Mouse (Mus musculus): ENCODE results near the gene Odf3l1. TPM values are rescaled to one million over a fixed set of nuclear protein-coding genes. Genes with fewer than 3 reads are reported as not detected.

Gene Odf3l1
- polyA plus RNA-seq, 1 experiment from 2014 or later, result 1.3 TPM

DNA sequence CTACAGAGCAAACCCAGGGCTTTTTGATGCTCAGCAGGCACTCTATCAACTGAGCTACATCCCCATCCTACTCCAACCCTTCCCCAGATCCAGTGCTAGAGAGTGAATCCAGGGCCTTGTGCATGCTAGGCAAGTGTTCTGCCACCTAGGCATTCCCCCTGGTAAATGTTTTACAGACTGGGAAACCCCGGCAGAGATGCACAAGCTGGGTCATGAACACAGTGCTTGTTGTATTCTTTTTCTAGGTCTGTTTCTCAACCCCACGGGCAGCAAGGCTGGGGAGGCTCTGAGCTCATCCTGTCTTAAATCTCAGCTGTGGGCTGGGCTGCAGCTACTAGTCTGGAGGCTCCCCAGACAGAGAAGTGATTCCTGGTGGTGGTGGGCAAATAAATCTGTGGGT is 1.6 kb downstream of the Odf3l1 start:
- Histone ChIP-seq H3K4me3 (replicated peaks) (no peak overlapping the region), H3K27ac (0 out of 2 replicates have a peak overlapping the region, but pooled peaks have one; percentile 4), H3K4me1 (replicated peaks) (peaks cover 50% of the 10 kb centered on the region), H3K27me3 (replicated peaks) (no peaks in the 10 kb centered on the region), H3K9me3 (no peaks in the 10 kb centered on the region), H3K4me2 (replicated peaks) (no peak overlapping the region), H3K36me3 (no peaks in the 10 kb centered on the region), H3K9ac (no peak overlapping the region)
- 16% methylated on average over 2 of the region's 2 CpGs for WGBS
- no peak for ATAC-seq

GRCm38 (mm10) chr9:56860486-56861269 is 3.8 kb downstream of the Odf3l1 start:
- no peaks in the 10 kb centered on the region for H3K9me3 ChIP-seq
- ATAC-seq, result peak; percentile 46
- no peaks in the 10 kb centered on the region for H3K27me3 ChIP-seq (replicated peaks)
- H3K36me3 ChIP-seq, result no peaks in the 10 kb centered on the region
- H3K27ac ChIP-seq, result peak overlapping the region; percentile 84
- 46% methylated on average over 15 of the region's 15 CpGs for WGBS
- H3K4me1 ChIP-seq (replicated peaks), result peaks cover 37% of the 10 kb centered on the region
- peak overlapping the region; percentile 22 for H3K4me2 ChIP-seq (replicated peaks)
- H3K9ac ChIP-seq, result no peak overlapping the region
- H3K4me3 ChIP-seq (replicated peaks), result no peak overlapping the region

GRCm38 (mm10) chr9:56860035-56860434 is 4.4 kb downstream of the Odf3l1 start:
- ATAC-seq, result no peak
- H3K4me3 ChIP-seq (replicated peaks), result no peak overlapping the region
- peaks cover 37% of the 10 kb centered on the region for H3K4me1 ChIP-seq (replicated peaks)
- H3K9me3 ChIP-seq, result no peaks in the 10 kb centered on the region
- H3K36me3 ChIP-seq, result no peaks in the 10 kb centered on the region
- H3K27me3 ChIP-seq (replicated peaks), result no peaks in the 10 kb centered on the region
- H3K9ac ChIP-seq, result no peak overlapping the region
- whole genome bisulfite sequencing, result 58% methylated on average over 3 of the region's 3 CpGs
- peak overlapping the region; percentile 17; the same call in 1 of the 2 replicates for H3K4me2 ChIP-seq (replicated peaks)
- H3K27ac ChIP-seq, result peak overlapping the region; percentile 84

GRCm38 (mm10) chr9:56857463-56857862 is 7.0 kb downstream of the Odf3l1 start:
- Histone ChIP-seq H3K4me3 (replicated peaks) (no peak overlapping the region), H3K36me3 (no peaks in the 10 kb centered on the region), H3K4me2 (replicated peaks) (no peak overlapping the region), H3K27ac (no peak overlapping the region), H3K9me3 (no peaks in the 10 kb centered on the region), H3K27me3 (replicated peaks) (no peaks in the 10 kb centered on the region), H3K9ac (no peak overlapping the region), H3K4me1 (replicated peaks) (peaks cover 14% of the 10 kb centered on the region)
- ATAC-seq, result no peak
- WGBS, result 26% methylated on average over 3 of the region's 3 CpGs

- peak; percentile 85 for ATAC-seq
- WGBS, result 13% methylated on average over 11 of the region's 11 CpGs
- peaks cover 6% of the 10 kb centered on the region for H3K4me1 ChIP-seq (replicated peaks)
- H3K9ac ChIP-seq, result 0 out of 2 replicates have a peak overlapping the region, but pooled peaks have one; percentile 26
- H3K9me3 ChIP-seq, result no peaks in the 10 kb centered on the region
- H3K36me3 ChIP-seq, result no peaks in the 10 kb centered on the region
- H3K27me3 ChIP-seq (replicated peaks), result no peaks in the 10 kb centered on the region
- peak overlapping the region; percentile 62 for H3K27ac ChIP-seq
- no peak overlapping the region for H3K4me3 ChIP-seq (replicated peaks)
- peak overlapping the region; percentile 34 for H3K4me2 ChIP-seq (replicated peaks)
Measured at GRCm38 (mm10) chr9:56851778-56852177, 12.7 kb downstream of the Odf3l1 start.

DNA sequence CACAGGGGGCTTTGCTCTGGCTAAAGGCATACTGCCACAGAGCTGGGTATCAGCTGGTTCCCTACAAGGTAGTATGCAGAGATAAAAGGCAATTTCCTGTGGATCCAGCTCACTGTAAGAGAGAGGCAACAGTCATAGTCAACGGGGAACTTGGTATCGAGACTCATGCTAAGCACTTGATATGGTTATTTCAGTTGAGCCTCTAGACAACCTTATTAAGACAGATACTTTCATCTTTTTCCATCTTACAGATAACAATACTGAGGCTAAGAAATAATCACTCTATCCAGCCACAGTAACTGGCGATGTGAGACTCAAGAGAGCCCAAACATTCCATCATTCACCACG is 13.6 kb downstream of the Odf3l1 start:
- H3K4me2 ChIP-seq (replicated peaks), result no peak overlapping the region
- H3K4me3 ChIP-seq (replicated peaks), result no peak overlapping the region
- peaks cover 6% of the 10 kb centered on the region for H3K4me1 ChIP-seq (replicated peaks)
- H3K36me3 ChIP-seq, result no peaks in the 10 kb centered on the region
- 78% methylated on average over 4 of the region's 4 CpGs for WGBS
- ATAC-seq, result no peak
- H3K27me3 ChIP-seq (replicated peaks), result no peaks in the 10 kb centered on the region
- H3K9ac ChIP-seq, result peak overlapping the region; percentile 17; the same call in 1 of the 2 replicates
- no peaks in the 10 kb centered on the region for H3K9me3 ChIP-seq
- no peak overlapping the region for H3K27ac ChIP-seq

DNA sequence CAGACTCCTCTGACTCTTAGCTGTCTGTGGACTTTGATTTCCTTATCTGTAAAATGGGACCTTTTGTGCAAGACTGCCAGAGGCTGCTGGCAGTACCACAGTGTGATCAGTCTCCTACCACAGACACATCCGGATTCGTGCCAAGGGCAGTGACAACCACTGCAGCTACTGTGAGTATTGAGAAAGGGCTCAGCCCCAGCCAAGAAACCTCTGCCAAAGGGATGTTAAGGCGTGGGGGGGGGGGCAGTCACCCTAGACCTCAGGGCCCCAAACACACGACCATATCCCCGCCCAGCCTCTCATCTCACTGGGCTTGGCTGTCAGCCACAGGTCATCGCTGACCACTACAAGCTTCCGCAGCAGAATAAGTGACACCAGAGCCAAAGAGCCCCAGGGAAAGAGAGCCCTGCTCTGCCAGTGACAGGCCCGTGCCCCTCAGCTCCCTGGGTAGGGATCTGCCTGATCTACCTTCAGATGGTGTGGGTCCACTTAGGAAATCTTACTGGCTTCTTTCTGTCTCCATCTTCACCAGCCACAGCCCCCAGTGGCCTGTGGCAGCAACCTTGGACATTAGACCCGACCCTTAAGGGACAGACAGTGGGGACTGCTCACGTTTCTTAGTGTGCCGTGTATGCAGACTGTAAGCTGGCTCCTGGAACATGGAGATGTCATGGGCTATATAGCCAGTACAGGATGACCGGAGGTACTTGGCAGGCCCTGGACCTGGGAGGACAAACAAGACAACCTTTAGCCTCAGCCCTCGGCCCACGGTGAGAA is 14.2 kb downstream of the Odf3l1 start:
- H3K4me3 ChIP-seq (replicated peaks), result no peak overlapping the region
- peak overlapping the region; percentile 17; the same call in 1 of the 2 replicates for H3K9ac ChIP-seq
- H3K36me3 ChIP-seq, result no peaks in the 10 kb centered on the region
- no peaks in the 10 kb centered on the region for H3K27me3 ChIP-seq (replicated peaks)
- no peaks in the 10 kb centered on the region for H3K9me3 ChIP-seq
- no peak overlapping the region for H3K27ac ChIP-seq
- no peak overlapping the region for H3K4me2 ChIP-seq (replicated peaks)
- H3K4me1 ChIP-seq (replicated peaks), result peaks cover 9% of the 10 kb centered on the region
- no peak for ATAC-seq
- WGBS, result 78% methylated on average over 14 of the region's 14 CpGs

- Histone ChIP-seq H3K27ac (no peak overlapping the region), H3K36me3 (no peaks in the 10 kb centered on the region), H3K9me3 (no peaks in the 10 kb centered on the region), H3K27me3 (replicated peaks) (no peaks in the 10 kb centered on the region), H3K4me1 (replicated peaks) (peaks cover 22% of the 10 kb centered on the region), H3K9ac (no peak overlapping the region), H3K4me2 (replicated peaks) (no peak overlapping the region), H3K4me3 (replicated peaks) (no peak overlapping the region)
- ATAC-seq, result no peak
- 24% methylated on average over 3 of the region's 3 CpGs for WGBS
Measured at GRCm38 (mm10) chr9:56847523-56847922, 17.0 kb downstream of the Odf3l1 start.

GRCm38 (mm10) chr9:56844644-56845043 is 19.8 kb downstream of the Odf3l1 start:
- WGBS, result 44% methylated on average over 8 of the region's 8 CpGs
- 0 out of 2 replicates have a peak overlapping the region, but pooled peaks have one; percentile 67 for H3K27ac ChIP-seq

GRCm38 (mm10) chr9:56843679-56844188 is 20.7 kb downstream of the Odf3l1 start:
- H3K9ac ChIP-seq, result 0 out of 2 replicates have a peak overlapping the region, but pooled peaks have one; percentile 6
- no peak for ATAC-seq
- no peaks in the 10 kb centered on the region for H3K36me3 ChIP-seq
- H3K4me3 ChIP-seq (replicated peaks), result no peak overlapping the region
- no peaks in the 10 kb centered on the region for H3K9me3 ChIP-seq
- peaks cover 27% of the 10 kb centered on the region for H3K4me1 ChIP-seq (replicated peaks)
- peak overlapping the region; percentile 67; the same call in 1 of the 2 replicates for H3K27ac ChIP-seq
- H3K4me2 ChIP-seq (replicated peaks), result peak overlapping the region; percentile 20; the same call in 1 of the 2 replicates
- 31% methylated on average over 7 of the region's 7 CpGs for WGBS
- H3K27me3 ChIP-seq (replicated peaks), result no peaks in the 10 kb centered on the region

More at GRCm38 (mm10) chr9:56844644-56845043, 19.8 kb downstream of the Odf3l1 start:
- Histone ChIP-seq H3K36me3 (no peaks in the 10 kb centered on the region), H3K4me3 (replicated peaks) (no peak overlapping the region), H3K27me3 (replicated peaks) (no peaks in the 10 kb centered on the region), H3K9me3 (no peaks in the 10 kb centered on the region), H3K4me2 (replicated peaks) (0 out of 2 replicates have a peak overlapping the region, but pooled peaks have one; percentile 19), H3K9ac (no peak overlapping the region; the same call in 1 of the 2 replicates), H3K4me1 (replicated peaks) (peaks cover 27% of the 10 kb centered on the region)
- peak; percentile 39 for ATAC-seq

DNA sequence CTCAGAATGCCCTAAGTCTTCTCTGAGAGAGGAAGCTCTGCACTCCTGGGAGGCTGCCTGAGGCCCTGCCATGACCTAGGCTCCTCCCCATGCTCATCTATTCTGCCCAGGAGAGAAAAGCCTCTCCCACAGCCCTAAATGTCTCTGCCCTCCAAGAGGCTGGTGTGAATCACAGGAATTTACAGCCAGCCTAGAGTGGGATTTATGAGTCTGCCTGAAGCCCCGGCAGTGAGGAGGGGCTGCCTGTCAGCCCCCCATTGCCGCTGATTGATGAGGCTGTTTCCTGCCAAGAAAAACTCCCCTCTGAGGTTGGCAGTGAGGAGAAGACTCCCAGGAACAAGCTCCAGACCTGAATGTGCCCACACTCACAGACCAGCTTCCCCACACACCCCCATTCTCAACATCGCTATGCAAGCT is 22.2 kb downstream of the Odf3l1 start:
- Histone ChIP-seq H3K27ac (no peak overlapping the region), H3K4me1 (replicated peaks) (peaks cover 27% of the 10 kb centered on the region), H3K9me3 (no peaks in the 10 kb centered on the region), H3K4me2 (replicated peaks) (no peak overlapping the region), H3K36me3 (no peaks in the 10 kb centered on the region), H3K4me3 (replicated peaks) (no peak overlapping the region), H3K9ac (no peak overlapping the region), H3K27me3 (replicated peaks) (no peaks in the 10 kb centered on the region)
- 22% methylated on average over 3 of the region's 3 CpGs for WGBS
- 0 out of 2 replicates have a peak, but pooled peaks have one; percentile 37 for ATAC-seq

GRCm38 (mm10) chr9:56841864-56842263 is 22.6 kb downstream of the Odf3l1 start:
- H3K9me3 ChIP-seq, result no peaks in the 10 kb centered on the region
- no peaks in the 10 kb centered on the region for H3K27me3 ChIP-seq (replicated peaks)
- H3K27ac ChIP-seq, result no peak overlapping the region
- H3K9ac ChIP-seq, result no peak overlapping the region
- H3K4me3 ChIP-seq (replicated peaks), result no peak overlapping the region
- peaks cover 27% of the 10 kb centered on the region for H3K4me1 ChIP-seq (replicated peaks)
- no peaks in the 10 kb centered on the region for H3K36me3 ChIP-seq
- no peak for ATAC-seq
- no peak overlapping the region for H3K4me2 ChIP-seq (replicated peaks)
